Mouse (Mus musculus) lung, postnatal 0 days (tissue): Measurements from ENCODE around the gene Zfp57.

Experiments used
- CTCF ChIP-seq: IDR thresholded peaks from 2 replicates; pipeline ENCODE4 v1.5.1; 2016; ENCODE audit warnings: antibody characterized with exemption, mild to moderate bottlenecking
- EP300 ChIP-seq: IDR thresholded peaks from 2 replicates; pipeline ENCODE4 v1.6.1; 2016; ENCODE audit warnings: antibody characterized with exemption, mild to moderate bottlenecking, control low read depth

DNA sequence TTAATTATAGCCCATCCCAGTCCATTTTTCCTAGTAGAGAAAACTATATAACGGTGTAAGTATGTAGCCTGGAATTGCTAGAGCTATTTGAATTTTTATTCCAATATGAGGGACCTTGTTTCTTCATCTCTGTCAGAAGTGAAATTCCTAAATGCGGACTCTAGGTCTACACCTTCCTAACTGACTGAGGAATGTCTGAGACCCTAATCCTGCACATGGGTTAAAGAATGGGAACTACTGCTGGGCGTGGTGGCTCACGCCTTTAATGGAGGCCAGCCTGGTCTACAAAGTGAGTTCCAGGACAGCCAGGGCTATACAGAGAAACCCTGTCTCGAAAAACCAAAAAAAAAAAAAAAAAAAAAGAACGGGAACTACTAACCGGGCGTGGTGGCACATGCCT lies 28.2 kb downstream of the Zfp57 start:
- TF ChIP-seq CTCF (no peak), EP300 (no peak)
